Mouse (Mus musculus): ENCODE data around the gene Slc9a3r2. TPM values are rescaled to one million over a fixed set of nuclear protein-coding genes. Genes with fewer than 3 reads are reported as not detected.

Gene Slc9a3r2
- total RNA-seq, 2 experiments from 2014 or later = 35.4 to 35.6 TPM

- DNase-seq (ENCODE audit: low spot score in 2 of 2) = peak in 1 of 2 experiments; percentile 66
Measured at GRCm38 (mm10) chr17:24638840-24639239, 11.3 kb downstream of the Slc9a3r2 start.

GRCm38 (mm10) chr17:24638214-24638613 is 11.9 kb downstream of the Slc9a3r2 start:
- no peak for DNase-seq (ENCODE audit: low spot score in 2 of 2)

GRCm38 (mm10) chr17:24636781-24637481 is 13.2 kb downstream of the Slc9a3r2 start:
- DNase-seq (ENCODE audit: low spot score in 2 of 2) = no peak

GRCm38 (mm10) chr17:24635694-24636093 is 14.4 kb downstream of the Slc9a3r2 start:
- no peak for DNase-seq (ENCODE audit: low spot score in 2 of 2)

GRCm38 (mm10) chr17:24635024-24635423 is 15.1 kb downstream of the Slc9a3r2 start:
- DNase-seq (ENCODE audit: low spot score in 2 of 2) = no peak

- DNase-seq (ENCODE audit: low spot score in 2 of 2) = no peak
Measured at GRCm38 (mm10) chr17:24633831-24634230, 16.3 kb downstream of the Slc9a3r2 start.

GRCm38 (mm10) chr17:24632813-24633449 is 17.2 kb downstream of the Slc9a3r2 start:
- peak in 1 of 2 experiments; percentile 78 for DNase-seq (ENCODE audit: low spot score in 2 of 2)

GRCm38 (mm10) chr17:24632167-24632812 is 17.8 kb downstream of the Slc9a3r2 start, which contains the start of the genes Tsc2 and Nthl1:
Gene Tsc2, minus strand, starts transcription at chr17:24632630.
Gene Nthl1, plus strand, starts transcription at chr17:24632680.
- peak; percentile 67 to 84 for DNase-seq (ENCODE audit: low spot score in 2 of 2)

GRCm38 (mm10) chr17:24630072-24630471 is 20.1 kb downstream of the Slc9a3r2 start:
- no peak for DNase-seq (ENCODE audit: low spot score in 2 of 2)

GRCm38 (mm10) chr17:24628646-24629045 is 21.5 kb downstream of the Slc9a3r2 start:
- DNase-seq (ENCODE audit: low spot score in 2 of 2) = peak in 1 of 2 experiments; percentile 59

- no peak for DNase-seq (ENCODE audit: low spot score in 2 of 2)
Measured at GRCm38 (mm10) chr17:24625472-24625871, 24.7 kb downstream of the Slc9a3r2 start.

- no peak for DNase-seq (ENCODE audit: low spot score in 2 of 2)
Measured at GRCm38 (mm10) chr17:24617561-24618194, 32.4 kb downstream of the Slc9a3r2 start.

- DNase-seq (ENCODE audit: low spot score in 2 of 2) = no peak
Measured at GRCm38 (mm10) chr17:24610711-24611110, 39.4 kb downstream of the Slc9a3r2 start.

GRCm38 (mm10) chr17:24608874-24609273 is 41.3 kb downstream of the Slc9a3r2 start:
- DNase-seq (ENCODE audit: low spot score in 2 of 2) = no peak

- DNase-seq (ENCODE audit: low spot score in 2 of 2) = no peak
Measured at GRCm38 (mm10) chr17:24608370-24608769, 41.8 kb downstream of the Slc9a3r2 start.

GRCm38 (mm10) chr17:24604557-24604956 is 45.6 kb downstream of the Slc9a3r2 start:
- DNase-seq (ENCODE audit: low spot score in 2 of 2) = no peak

GRCm38 (mm10) chr17:24603961-24604360 is 46.2 kb downstream of the Slc9a3r2 start:
- no peak for DNase-seq (ENCODE audit: low spot score in 2 of 2)

- DNase-seq (ENCODE audit: low spot score in 2 of 2) = no peak
Measured at GRCm38 (mm10) chr17:24600502-24600901, 49.6 kb downstream of the Slc9a3r2 start.

GRCm38 (mm10) chr17:24597989-24598388 is 52.1 kb downstream of the Slc9a3r2 start:
- no peak for DNase-seq (ENCODE audit: low spot score in 2 of 2)

GRCm38 (mm10) chr17:24596471-24597183 is 53.5 kb downstream of the Slc9a3r2 start:
- DNase-seq (ENCODE audit: low spot score in 2 of 2) = no peak

- DNase-seq (ENCODE audit: low spot score in 2 of 2) = no peak
Measured at GRCm38 (mm10) chr17:24596073-24596466, 54.1 kb downstream of the Slc9a3r2 start.
